Mouse (Mus musculus) testis, adult 2 months (tissue): ENCODE results near the gene Prkaa1.

Experiments
- CTCF ChIP-seq: fragments of 200-500 bp; IDR thresholded peaks from 2 replicates; pipeline ENCODE4 v1.5.1; 2012; ENCODE audit warnings: low read depth, mild to moderate bottlenecking, inconsistent platforms, low read length, moderate library complexity; ENCODE audit not compliant: control insufficient read depth, insufficient read depth, insufficient replicate concordance
- POLR2A ChIP-seq: fragments of 200-500 bp; IDR thresholded peaks from 2 replicates; pipeline ENCODE4 v1.6.1; 2012; ENCODE audit warnings: low read depth, mild to moderate bottlenecking, inconsistent platforms, low read length, moderate library complexity; ENCODE audit not compliant: control insufficient read depth

GRCm38 (mm10) chr15:5158827-5159226 lies 15.2 kb downstream of the Prkaa1 start:
- no peak for TF ChIP-seq POLR2A
- TF ChIP-seq CTCF: no peak
